Mouse (Mus musculus): ENCODE measurements around the gene Csrp3. TPM values are rescaled to one million over a fixed set of nuclear protein-coding genes. Genes with fewer than 3 reads are reported as not detected.
A peak's percentile ranks its signal among the peaks of the same experiment; 100 is the strongest.

Csrp3 gene
- polyA plus RNA-seq, 1 experiment from 2014 or later, result not detected

- no peak for ATAC-seq
- Histone ChIP-seq H3K9me3 (replicated peaks; ENCODE audit: control insufficient read depth, low read length, poor library complexity, severe bottlenecking) (no peaks in the 10 kb centered on the region), H3K4me1 (ENCODE audit: control insufficient read depth, insufficient read depth, low read length) (peaks cover 14% of the 10 kb centered on the region), H3K27ac (ENCODE audit: low read length) (no peak overlapping the region), H3K4me3 (ENCODE audit: low read depth, low read length) (no peak overlapping the region), H3K36me3 (ENCODE audit: control insufficient read depth, insufficient read depth, low read length) (no peaks in the 10 kb centered on the region), H3K9ac (ENCODE audit: low read depth, low read length) (no peak overlapping the region), H3K27me3 (ENCODE audit: control insufficient read depth, insufficient read depth, low read depth, low read length) (peaks cover 29% of the 10 kb centered on the region), H3K4me2 (ENCODE audit: low read length) (no peak overlapping the region)
- 70% methylated on average over 5 of the region's 5 CpGs for WGBS
Measured at GRCm38 (mm10) chr7:48884266-48884611, 36.4 kb upstream of the Csrp3 start.

DNA sequence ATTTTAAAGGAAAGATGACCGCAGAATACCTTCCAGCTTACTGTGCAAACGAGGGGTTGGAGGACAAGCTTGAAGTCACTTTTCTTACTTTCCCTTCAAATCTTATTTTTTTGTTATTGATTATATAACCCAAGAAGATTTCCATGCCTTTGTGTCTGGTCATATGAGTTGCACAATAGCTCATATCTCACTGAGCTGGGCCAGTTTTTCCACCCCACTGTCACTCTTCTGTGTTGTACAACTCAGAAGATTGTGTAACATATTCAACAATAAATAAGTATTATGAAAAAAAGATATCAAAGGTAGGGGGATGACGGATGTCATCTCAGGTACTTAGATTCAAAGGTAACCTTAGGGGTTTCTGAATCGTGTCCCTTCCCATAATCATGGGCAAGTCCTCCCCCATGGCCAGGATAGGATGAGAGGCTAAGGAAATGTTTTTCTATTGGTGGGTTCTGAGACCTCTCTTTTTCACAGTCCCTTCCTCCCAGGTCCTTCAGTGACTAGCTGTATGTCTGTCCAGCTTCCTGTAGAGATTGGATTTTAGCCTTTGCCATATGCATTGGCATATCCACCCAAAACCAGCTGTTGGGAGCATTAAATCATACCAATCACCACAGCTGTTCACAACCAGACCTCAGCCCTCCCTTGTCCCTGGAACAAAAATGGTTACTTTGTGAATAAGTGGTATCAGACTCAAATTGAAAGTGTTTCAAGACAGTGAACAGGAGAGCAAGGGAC, 35.9 kb upstream of the Csrp3 start:
- Histone ChIP-seq H3K4me2 (ENCODE audit: low read length) (no peak overlapping the region), H3K9me3 (replicated peaks; ENCODE audit: control insufficient read depth, low read length, poor library complexity, severe bottlenecking) (no peaks in the 10 kb centered on the region), H3K27ac (ENCODE audit: low read length) (no peak overlapping the region), H3K36me3 (ENCODE audit: control insufficient read depth, insufficient read depth, low read length) (no peaks in the 10 kb centered on the region), H3K9ac (ENCODE audit: low read depth, low read length) (no peak overlapping the region), H3K4me1 (ENCODE audit: control insufficient read depth, insufficient read depth, low read length) (peaks cover 14% of the 10 kb centered on the region), H3K27me3 (ENCODE audit: control insufficient read depth, insufficient read depth, low read depth, low read length) (peaks cover 26% of the 10 kb centered on the region), H3K4me3 (ENCODE audit: low read depth, low read length) (no peak overlapping the region)
- ATAC-seq, result no peak
- 83% methylated on average over 4 of the region's 4 CpGs for WGBS

DNA sequence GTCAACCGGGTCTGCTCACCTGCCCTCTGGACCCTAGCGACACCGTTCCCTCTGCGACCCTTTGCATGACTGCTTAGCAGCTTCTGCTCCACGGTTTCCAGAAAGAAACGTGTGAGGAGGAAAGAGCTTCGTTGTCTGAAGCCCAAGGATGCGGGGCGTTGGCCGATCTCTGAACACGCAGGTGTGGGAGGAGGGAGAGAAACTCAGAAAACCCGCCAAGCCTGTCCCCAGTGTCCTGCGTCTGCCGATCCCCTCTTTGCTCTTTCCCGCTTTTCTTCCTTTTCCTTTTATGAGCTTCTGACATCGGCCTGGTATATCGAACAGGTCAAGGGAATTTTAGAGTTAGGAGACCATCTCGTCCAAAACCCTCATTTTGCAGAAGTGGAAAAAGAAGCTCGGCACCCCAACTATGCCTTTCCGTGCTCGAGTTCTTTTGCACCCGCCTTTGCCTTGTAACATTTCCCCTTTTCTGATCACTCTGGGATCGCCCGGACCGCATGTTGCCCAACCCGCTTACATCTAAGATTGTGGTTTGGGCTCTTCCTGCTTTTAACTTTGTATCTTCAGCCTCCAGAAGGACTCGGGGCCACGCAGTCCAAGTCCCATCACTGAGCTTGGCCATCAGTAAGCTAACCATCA, 34.3 kb upstream of the Csrp3 start:
- H3K27me3 ChIP-seq (ENCODE audit: control insufficient read depth, insufficient read depth, low read depth, low read length), result peaks cover 26% of the 10 kb centered on the region

DNA sequence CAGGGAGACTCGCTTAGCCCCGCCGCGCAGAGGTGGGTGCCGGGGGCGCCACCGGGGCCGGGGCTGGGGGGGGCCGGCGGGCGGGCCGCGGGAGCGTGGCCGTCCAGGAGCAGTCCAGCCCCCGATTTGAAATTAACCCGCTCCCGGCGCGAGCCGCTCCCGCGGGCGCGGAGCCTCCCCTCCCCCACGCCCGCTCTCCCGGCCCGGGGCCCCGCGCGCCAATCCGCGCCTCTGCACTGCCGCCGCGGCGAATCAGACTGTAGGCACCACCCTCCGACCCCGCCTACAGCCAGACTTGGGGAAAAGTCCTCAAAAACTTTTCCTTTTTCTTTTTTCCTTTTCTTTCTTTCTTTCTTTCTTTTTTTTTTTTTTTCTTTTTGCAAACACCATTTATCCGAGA, 33.7 kb upstream of the Csrp3 start, which contains the start of gene E2f8:
TSS of gene E2f8 (minus strand) at position 111 of the 400 bp plus-strand sequence.
- H3K27me3 ChIP-seq (ENCODE audit: control insufficient read depth, insufficient read depth, low read depth, low read length), result peaks cover 26% of the 10 kb centered on the region
- peak within 1 kb of the TSS; percentile 52; the same call in 1 of the 2 replicates for H3K9ac ChIP-seq (ENCODE audit: low read depth, low read length)
- peaks cover 9% of the 10 kb centered on the region for H3K4me1 ChIP-seq (ENCODE audit: control insufficient read depth, insufficient read depth, low read length)
- H3K9me3 ChIP-seq (replicated peaks; ENCODE audit: control insufficient read depth, low read length, poor library complexity, severe bottlenecking), result no peaks in the 10 kb centered on the region
- H3K4me2 ChIP-seq (ENCODE audit: low read length), result peak within 1 kb of the TSS; percentile 100
- peak; percentile 66 for ATAC-seq
- peak within 1 kb of the TSS; percentile 70 for H3K4me3 ChIP-seq (ENCODE audit: low read depth, low read length)
- H3K27ac ChIP-seq (ENCODE audit: low read length), result no peak within 1 kb of the TSS
- H3K36me3 ChIP-seq (ENCODE audit: control insufficient read depth, insufficient read depth, low read length), result no peaks in the 10 kb centered on the region
- under 1% methylated on average over 32 of the region's 41 CpGs for WGBS

More for the DNA sequence above, 34.3 kb upstream of the Csrp3 start:
- no peak for ATAC-seq
- peak overlapping the region; percentile 100 for H3K4me2 ChIP-seq (ENCODE audit: low read length)
- no peak overlapping the region for H3K9ac ChIP-seq (ENCODE audit: low read depth, low read length)
- WGBS, result 3% methylated on average over 28 of the region's 28 CpGs
- H3K27ac ChIP-seq (ENCODE audit: low read length), result no peak overlapping the region
- no peaks in the 10 kb centered on the region for H3K36me3 ChIP-seq (ENCODE audit: control insufficient read depth, insufficient read depth, low read length)
- peak overlapping the region; percentile 70 for H3K4me3 ChIP-seq (ENCODE audit: low read depth, low read length)
- no peaks in the 10 kb centered on the region for H3K9me3 ChIP-seq (replicated peaks; ENCODE audit: control insufficient read depth, low read length, poor library complexity, severe bottlenecking)
- peaks cover 9% of the 10 kb centered on the region for H3K4me1 ChIP-seq (ENCODE audit: control insufficient read depth, insufficient read depth, low read length)

DNA sequence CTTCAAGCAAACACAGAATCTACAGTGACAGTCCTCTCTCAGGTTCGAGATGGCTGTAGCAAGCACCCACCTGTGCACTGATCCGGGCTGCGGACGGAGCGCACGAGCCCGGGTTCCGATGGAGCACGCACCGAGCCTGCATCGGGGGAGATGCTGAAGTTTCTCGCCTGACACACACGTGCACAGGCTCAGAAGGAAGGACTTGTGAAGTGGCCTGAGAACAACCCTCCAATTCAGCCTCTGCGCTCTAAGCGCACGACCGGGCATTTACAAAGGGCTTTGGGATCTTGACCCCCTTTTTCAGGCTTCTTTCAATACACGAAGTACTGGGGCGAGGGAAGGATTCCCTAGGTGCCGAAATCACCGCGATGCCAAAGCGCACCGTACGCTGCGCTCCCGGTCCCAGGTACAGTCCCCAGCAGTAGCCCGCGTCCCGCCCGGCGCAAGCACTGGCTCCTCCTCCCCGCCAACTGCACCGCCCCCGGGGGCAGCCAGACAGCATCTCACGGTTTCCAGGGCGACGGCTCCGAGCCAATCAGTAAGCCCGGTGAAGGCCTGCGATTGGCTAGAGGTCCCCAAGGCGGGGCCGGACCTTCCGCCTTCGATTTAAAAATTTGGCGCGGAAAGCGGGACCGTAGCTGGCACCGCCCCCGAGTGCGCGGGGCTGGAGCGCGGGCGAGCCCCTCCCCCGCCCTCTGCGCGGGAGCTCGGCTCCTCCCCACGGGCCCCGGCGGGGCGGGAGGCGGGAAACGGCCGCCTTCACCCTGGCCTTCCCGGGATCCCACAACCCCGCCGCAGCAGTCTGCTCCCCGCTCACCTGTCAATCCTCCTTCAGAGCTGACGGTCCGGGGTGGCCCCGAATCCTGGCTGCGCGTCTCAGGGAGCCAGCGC, 33.0 kb upstream of the Csrp3 start:
- H3K27me3 ChIP-seq (ENCODE audit: control insufficient read depth, insufficient read depth, low read depth, low read length), result peaks cover 26% of the 10 kb centered on the region
- peak; percentile 99 for ATAC-seq
- peak overlapping the region; percentile 52; the same call in 1 of the 2 replicates for H3K9ac ChIP-seq (ENCODE audit: low read depth, low read length)
- H3K27ac ChIP-seq (ENCODE audit: low read length), result no peak overlapping the region
- H3K4me2 ChIP-seq (ENCODE audit: low read length), result peak overlapping the region; percentile 100
- peak overlapping the region; percentile 70 for H3K4me3 ChIP-seq (ENCODE audit: low read depth, low read length)
- under 1% methylated on average over 55 of the region's 77 CpGs for WGBS
- peaks cover 9% of the 10 kb centered on the region for H3K4me1 ChIP-seq (ENCODE audit: control insufficient read depth, insufficient read depth, low read length)
- H3K36me3 ChIP-seq (ENCODE audit: control insufficient read depth, insufficient read depth, low read length), result no peaks in the 10 kb centered on the region
- H3K9me3 ChIP-seq (replicated peaks; ENCODE audit: control insufficient read depth, low read length, poor library complexity, severe bottlenecking), result no peaks in the 10 kb centered on the region

GRCm38 (mm10) chr7:48879574-48879973, 31.7 kb upstream of the Csrp3 start:
- no peak for ATAC-seq
- Histone ChIP-seq H3K9ac (ENCODE audit: low read depth, low read length) (no peak overlapping the region), H3K9me3 (replicated peaks; ENCODE audit: control insufficient read depth, low read length, poor library complexity, severe bottlenecking) (no peaks in the 10 kb centered on the region), H3K36me3 (ENCODE audit: control insufficient read depth, insufficient read depth, low read length) (no peaks in the 10 kb centered on the region), H3K27ac (ENCODE audit: low read length) (no peak overlapping the region), H3K27me3 (ENCODE audit: control insufficient read depth, insufficient read depth, low read depth, low read length) (peaks cover 24% of the 10 kb centered on the region), H3K4me2 (ENCODE audit: low read length) (no peak overlapping the region), H3K4me3 (ENCODE audit: low read depth, low read length) (no peak overlapping the region), H3K4me1 (ENCODE audit: control insufficient read depth, insufficient read depth, low read length) (peaks cover 9% of the 10 kb centered on the region)
- whole genome bisulfite sequencing, result 55% methylated on average over 3 of the region's 3 CpGs

- H3K4me3 ChIP-seq (ENCODE audit: low read depth, low read length), result no peak overlapping the region
- no peak overlapping the region for H3K9ac ChIP-seq (ENCODE audit: low read depth, low read length)
- ATAC-seq, result no peak
- H3K9me3 ChIP-seq (replicated peaks; ENCODE audit: control insufficient read depth, low read length, poor library complexity, severe bottlenecking), result no peaks in the 10 kb centered on the region
- H3K27ac ChIP-seq (ENCODE audit: low read length), result no peak overlapping the region
- H3K4me1 ChIP-seq (ENCODE audit: control insufficient read depth, insufficient read depth, low read length), result peaks cover 9% of the 10 kb centered on the region
- no peaks in the 10 kb centered on the region for H3K36me3 ChIP-seq (ENCODE audit: control insufficient read depth, insufficient read depth, low read length)
- no peak overlapping the region for H3K4me2 ChIP-seq (ENCODE audit: low read length)
- WGBS, result 94% methylated on average over 15 of the region's 15 CpGs
- H3K27me3 ChIP-seq (ENCODE audit: control insufficient read depth, insufficient read depth, low read depth, low read length), result peaks cover 11% of the 10 kb centered on the region
Measured at GRCm38 (mm10) chr7:48877786-48878390, 30.1 kb upstream of the Csrp3 start.

DNA sequence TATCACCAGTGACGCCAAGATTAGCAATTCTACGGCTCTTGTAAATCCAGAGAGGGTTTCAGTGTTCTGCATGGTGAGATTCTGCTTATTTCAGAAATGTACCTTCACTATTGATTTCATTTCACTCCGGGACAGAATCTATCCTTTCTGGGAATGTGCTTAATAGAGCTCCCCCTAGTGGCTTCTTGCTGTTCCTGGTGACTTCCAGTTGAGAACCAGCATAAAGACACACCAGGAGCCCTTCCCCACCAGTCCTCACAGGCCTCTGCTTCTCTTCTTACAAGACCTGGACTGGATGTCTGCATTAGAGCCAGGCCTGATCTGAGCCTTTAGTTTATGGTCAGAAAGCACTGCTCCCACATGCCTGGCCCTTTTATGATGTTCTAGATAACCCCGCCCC, 28.7 kb upstream of the Csrp3 start:
- Histone ChIP-seq H3K27ac (ENCODE audit: low read length) (no peak overlapping the region), H3K9ac (ENCODE audit: low read depth, low read length) (no peak overlapping the region), H3K4me2 (ENCODE audit: low read length) (no peak overlapping the region), H3K36me3 (ENCODE audit: control insufficient read depth, insufficient read depth, low read length) (no peaks in the 10 kb centered on the region), H3K4me1 (ENCODE audit: control insufficient read depth, insufficient read depth, low read length) (peaks cover 3% of the 10 kb centered on the region), H3K27me3 (ENCODE audit: control insufficient read depth, insufficient read depth, low read depth, low read length) (no peaks in the 10 kb centered on the region; the same call in 1 of the 2 replicates), H3K9me3 (replicated peaks; ENCODE audit: control insufficient read depth, low read length, poor library complexity, severe bottlenecking) (no peaks in the 10 kb centered on the region), H3K4me3 (ENCODE audit: low read depth, low read length) (no peak overlapping the region)
- ATAC-seq, result no peak
- 69% methylated on average over 4 of the region's 4 CpGs for WGBS
